Comparison of ENCODE assay signal across 16 mouse cellular contexts in the genomic region with DNA sequence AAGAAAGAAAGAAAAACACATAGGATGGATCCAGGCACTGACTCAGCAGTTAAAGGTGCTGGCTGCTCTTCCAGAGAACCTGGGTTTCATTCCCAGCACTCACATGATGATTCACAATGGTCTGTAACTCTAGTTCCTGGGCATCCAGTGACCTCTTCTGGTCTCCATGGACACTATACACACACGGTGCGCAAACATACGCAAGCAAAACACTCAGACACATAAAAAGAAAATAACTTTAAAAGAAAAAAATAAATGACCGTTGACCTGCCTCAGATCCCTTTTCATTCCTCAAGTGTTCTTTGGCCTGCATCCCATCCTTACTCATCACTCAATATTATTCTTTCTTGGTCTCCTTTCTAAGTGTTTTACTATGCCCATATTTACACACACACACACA.
"Had no signal": no experiment of that assay in that cellular context is flagged by ENCODE, and none has a peak within 500 bp of the region (broad histone marks: within the 10 kb centered on the region; RNA-seq: fewer than 3 reads in every experiment).

No protein-coding gene starts in this region.

- H3K27ac ChIP-seq: intestine, embryonic 15.5 days; kidney, postnatal 0 days; layer of hippocampus, adult 2 months; limb, embryonic 12.5 days; liver, embryonic 14.5 days; lung, embryonic 15.5 days; midbrain, embryonic 10.5 days; neural tube, embryonic 13.5 days; stomach, embryonic 15.5 days had no signal

- DNase-seq: kidney, adult 8-10 months; kidney, postnatal 36 days; retina, postnatal 1 day; right cerebral cortex, postnatal 4 days; spleen, adult 18-20 months; thymus, adult 2 months; thymus, postnatal 25 days had no signal

- H3K4me1 ChIP-seq: intestine, embryonic 15.5 days had no signal

- H3K9ac ChIP-seq: intestine, embryonic 15.5 days; limb, embryonic 12.5 days; liver, embryonic 14.5 days; lung, embryonic 15.5 days; neural tube, embryonic 13.5 days; stomach, embryonic 15.5 days had no signal

- H3K36me3 ChIP-seq: intestine, embryonic 15.5 days; limb, embryonic 12.5 days; lung, embryonic 15.5 days; midbrain, embryonic 10.5 days; neural tube, embryonic 13.5 days; stomach, embryonic 15.5 days had no signal

- H3K4me3 ChIP-seq: intestine, embryonic 15.5 days; layer of hippocampus, adult 2 months; limb, embryonic 12.5 days; lung, embryonic 15.5 days; midbrain, embryonic 10.5 days; neural tube, embryonic 13.5 days; stomach, embryonic 15.5 days had no signal

- H3K9me3 ChIP-seq: intestine, embryonic 15.5 days; limb, embryonic 12.5 days; lung, embryonic 15.5 days; midbrain, embryonic 10.5 days; neural tube, embryonic 13.5 days; stomach, embryonic 15.5 days had no signal
